Mouse (Mus musculus) limb, embryonic 12.5 days (tissue): ENCODE measurements around the gene Gng10. TPM values are rescaled to one million over a fixed set of nuclear protein-coding genes. Genes with fewer than 3 reads are reported as not detected.

Experiments
- ATAC-seq: fragments of 200-750 bp; cut with Nextera tagmentation; 2 replicates; pipeline ENCODE4 v1.8.0; 2017; ENCODE audit warnings: low read depth, moderate TSS enrichment; ENCODE audit not compliant: insufficient number of reproducible peaks, insufficient read depth, low FRiP score, low TSS enrichment
- H3K27ac ChIP-seq: fragments of 300-500 bp; sonication (generic); 2 replicates; pipeline ENCODE4 v1.5.1; 2016; ENCODE audit warnings: mild to moderate bottlenecking, moderate library complexity
- H3K27me3 ChIP-seq: fragments of 300-500 bp; sonication (generic); 2 replicates; pipeline ENCODE4 v1.6.1; 2016; ENCODE audit warnings: mild to moderate bottlenecking, moderate library complexity
- H3K36me3 ChIP-seq: fragments of 300-500 bp; sonication (generic); 2 replicates; pipeline ENCODE4 v1.6.1; 2016; ENCODE audit warnings: mild to moderate bottlenecking, moderate library complexity
- H3K4me1 ChIP-seq: fragments of 300-500 bp; sonication (generic); replicated peaks from 2 replicates; pipeline ENCODE4 v1.6.1; 2016
- H3K4me2 ChIP-seq: fragments of 300-500 bp; sonication (generic); 2 replicates; pipeline ENCODE4 v1.6.1; 2016; ENCODE audit warnings: mild to moderate bottlenecking, moderate library complexity
- H3K4me3 ChIP-seq: fragments of 300-500 bp; sonication (generic); replicated peaks from 2 replicates; pipeline ENCODE4 v1.5.1; 2016; ENCODE audit warnings: mild to moderate bottlenecking
- H3K9ac ChIP-seq: fragments of 300-500 bp; sonication (generic); replicated peaks from 2 replicates; pipeline ENCODE4 v1.6.1; 2016; ENCODE audit warnings: mild to moderate bottlenecking, moderate library complexity
- H3K9me3 ChIP-seq: fragments of 300-500 bp; sonication (generic); 2 replicates; pipeline ENCODE4 v1.6.1; 2016; ENCODE audit warnings: mild to moderate bottlenecking, moderate library complexity
- WGBS: fragments of 180-500 bp; shearing (Covaris S2); methylation state at CpG from one replicate; pipeline ENCODE4 v1.1.7; 2016; 5-methylcytosine and 5-hydroxymethylcytosine counted together
- polyA plus RNA-seq: library from polyadenylated mRNA; unstranded; fragments of >200 nt; fragmentation: Nextera tagmentation; extraction: Ambion mirVana; gene quantifications from 2 replicates; pipeline ENCODE4 v1.2.1, GENCODE M21; 2016

Gng10 gene
- polyA plus RNA-seq, 1 experiment from 2014 or later = 166 TPM

GRCm38 (mm10) chr4:59057929-59058328, 23.0 kb downstream of the Gng10 start:
- Histone ChIP-seq H3K4me1 (no peaks in the 10 kb centered on the region), H3K9ac (no peak overlapping the region), H3K27me3 (no peaks in the 10 kb centered on the region), H3K4me3 (no peak overlapping the region), H3K9me3 (no peaks in the 10 kb centered on the region), H3K27ac (no peak overlapping the region), H3K36me3 (no peaks in the 10 kb centered on the region), H3K4me2 (no peak overlapping the region)
- WGBS = 88% methylated on average over 3 of the region's 3 CpGs
- ATAC-seq = no peak

GRCm38 (mm10) chr4:59062526-59062925, 27.6 kb downstream of the Gng10 start:
- no peak overlapping the region for H3K9ac ChIP-seq
- H3K9me3 ChIP-seq = no peaks in the 10 kb centered on the region
- H3K4me3 ChIP-seq = no peak overlapping the region
- H3K4me2 ChIP-seq = no peak overlapping the region
- no peak for ATAC-seq
- H3K4me1 ChIP-seq = no peaks in the 10 kb centered on the region
- WGBS = 76% methylated on average over 12 of the region's 12 CpGs
- H3K27me3 ChIP-seq = no peaks in the 10 kb centered on the region
- H3K36me3 ChIP-seq = no peaks in the 10 kb centered on the region
- no peak overlapping the region for H3K27ac ChIP-seq

- no peak overlapping the region for H3K4me3 ChIP-seq
- no peaks in the 10 kb centered on the region for H3K36me3 ChIP-seq
- H3K9me3 ChIP-seq = no peaks in the 10 kb centered on the region
- no peaks in the 10 kb centered on the region for H3K4me1 ChIP-seq
- ATAC-seq = no peak
- 55% methylated on average over 3 of the region's 3 CpGs for WGBS
- H3K27me3 ChIP-seq = no peaks in the 10 kb centered on the region
- H3K4me2 ChIP-seq = no peak overlapping the region
- no peak overlapping the region for H3K9ac ChIP-seq
- no peak overlapping the region for H3K27ac ChIP-seq
These were observed 34.4 kb downstream of the Gng10 start for GRCm38 (mm10) chr4:59069276-59069675.

GRCm38 (mm10) chr4:59083430-59083829, 48.5 kb downstream of the Gng10 start:
- no peaks in the 10 kb centered on the region for H3K4me1 ChIP-seq
- no peak overlapping the region for H3K4me2 ChIP-seq
- H3K27me3 ChIP-seq = no peaks in the 10 kb centered on the region
- ATAC-seq = no peak
- H3K36me3 ChIP-seq = no peaks in the 10 kb centered on the region
- no peaks in the 10 kb centered on the region for H3K9me3 ChIP-seq
- no peak overlapping the region for H3K27ac ChIP-seq
- H3K4me3 ChIP-seq = no peak overlapping the region
- 82% methylated on average over 2 of the region's 2 CpGs for WGBS
- H3K9ac ChIP-seq = no peak overlapping the region

- H3K36me3 ChIP-seq = no peaks in the 10 kb centered on the region
- 33% methylated on average over 1 of the region's 1 CpGs for WGBS
- H3K4me2 ChIP-seq = no peak overlapping the region
- ATAC-seq = no peak
- no peak overlapping the region for H3K4me3 ChIP-seq
- H3K27me3 ChIP-seq = no peaks in the 10 kb centered on the region
- no peaks in the 10 kb centered on the region for H3K4me1 ChIP-seq
- no peaks in the 10 kb centered on the region for H3K9me3 ChIP-seq
- no peak overlapping the region for H3K9ac ChIP-seq
- no peak overlapping the region for H3K27ac ChIP-seq
These were observed 54.5 kb downstream of the Gng10 start for GRCm38 (mm10) chr4:59089391-59089790.

Other genes with a start within 250 kb of the Gng10 start
- gene Olfr267, start 247.4 kb upstream of the Gng10 start, polyA plus RNA-seq = 0.15 TPM in 1 of 2 replicates, not detected in the other
- 40.8 and 46.2 TPM in 2 replicates for gene Ecpas, start 122.3 kb upstream of the Gng10 start, polyA plus RNA-seq
- gene Zkscan16, start 91.5 kb upstream of the Gng10 start, polyA plus RNA-seq = 1.1 and 1.4 TPM in 2 replicates
- gene Ptgr1, start 48.0 kb upstream of the Gng10 start, polyA plus RNA-seq = 23.5 and 24.5 TPM in 2 replicates
- 9.2 and 11.6 TPM in 2 replicates for gene Dnajc25, start 40.0 kb upstream of the Gng10 start, polyA plus RNA-seq
- 14.5 and 16.8 TPM in 2 replicates for gene Gm20503, start 31.9 kb upstream of the Gng10 start, polyA plus RNA-seq
- 0.04 TPM in 1 of 2 replicates, not detected in the other for gene AI481877, start 103.9 kb downstream of the Gng10 start, polyA plus RNA-seq
- gene Ugcg, start 154.2 kb downstream of the Gng10 start, polyA plus RNA-seq = 14.2 and 15.1 TPM in 2 replicates